In the genomic region with DNA sequence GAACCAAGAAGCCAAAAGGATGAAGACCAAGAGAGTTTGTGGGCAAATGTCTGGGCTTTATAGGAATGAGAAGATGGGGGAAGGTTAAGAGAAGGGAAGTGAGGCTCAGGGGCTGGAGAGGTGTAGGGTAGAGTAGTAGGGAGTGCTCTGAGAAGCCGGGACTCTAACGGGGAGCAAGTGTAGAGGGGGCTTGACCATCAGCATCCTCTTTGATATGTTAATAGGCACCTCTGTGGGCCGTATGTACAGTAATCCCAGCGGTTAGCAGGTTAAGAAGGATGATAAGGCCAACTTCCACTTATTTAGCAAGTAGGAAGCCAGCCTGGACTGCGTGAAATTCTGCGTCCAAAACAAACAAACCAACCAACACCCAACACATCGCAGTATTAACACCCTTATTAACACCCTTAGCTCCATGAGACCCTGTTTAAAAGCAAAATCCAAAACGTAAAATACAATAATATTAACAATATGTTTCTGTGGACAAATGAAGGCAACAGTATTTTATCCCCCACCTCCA, we compare ENCODE assay signal across 8 mouse cellular contexts. TPM values are rescaled to one million over a fixed set of nuclear protein-coding genes. Genes with fewer than 3 reads are reported as not detected.
DNase-seq lines count a peak whose midpoint lies in the region; ATAC-seq and TF ChIP-seq lines count a peak whose summit lies in the region.

No protein-coding gene starts in this region.

- no peaks in the 10 kb centered on the region for H3K36me3 ChIP-seq in liver, adult 2 months (ENCODE audit: control insufficient read depth, insufficient read depth, low read length)
- no peaks in the 10 kb centered on the region for H3K36me3 ChIP-seq in erythroblast, embryonic 14.5 days (ENCODE audit: control insufficient read depth)
- H3K36me3 ChIP-seq in limb, embryonic 13.5 days: peaks cover 5% of the 10 kb centered on the region; the same call in 1 of the 2 replicates
- no peaks in the 10 kb centered on the region for H3K36me3 ChIP-seq in small intestine, adult 2 months (ENCODE audit: control insufficient read depth, insufficient read depth, low read length)

- ATAC-seq in limb, embryonic 13.5 days (ENCODE audit: low FRiP score, low read depth): no peak

- peak overlapping the region; percentile 87 for H3K9ac ChIP-seq in liver, adult 2 months (ENCODE audit: low read depth, low read length)
- peak overlapping the region; percentile 83 for H3K9ac ChIP-seq in limb, embryonic 13.5 days

- H3K4me2 ChIP-seq in limb, embryonic 13.5 days (replicated peaks): peak overlapping the region; percentile 76

- no peak for DNase-seq in liver, adult 2 months (ENCODE audit: extremely low read depth, low read depth, low spot score)
- DNase-seq in liver: no peak
- no peak for DNase-seq in adrenal gland, postnatal 4 days (ENCODE audit: low spot score in 2 of 2)
- no peak for DNase-seq in right cerebral cortex, adult 18-20 months
- no peak for DNase-seq in frontal cortex, postnatal 14 days (ENCODE audit: low spot score in 2 of 2)

- H3K27me3 ChIP-seq in liver, adult 2 months (ENCODE audit: control insufficient read depth, insufficient read depth, low read length): no peaks in the 10 kb centered on the region
- peaks cover 31% of the 10 kb centered on the region for H3K27me3 ChIP-seq in erythroblast, embryonic 14.5 days (ENCODE audit: control insufficient read depth)
- H3K27me3 ChIP-seq in limb, embryonic 13.5 days: no peaks in the 10 kb centered on the region
- H3K27me3 ChIP-seq in small intestine, adult 2 months (ENCODE audit: control insufficient read depth, insufficient read depth, low read length): no peaks in the 10 kb centered on the region

- H3K27ac ChIP-seq in liver, adult 2 months (replicated peaks; ENCODE audit: insufficient read depth, low read depth, low read length): peak overlapping the region; percentile 70; the same call in 1 of the 2 replicates
- peak overlapping the region; percentile 95 for H3K27ac ChIP-seq in limb, embryonic 13.5 days
- H3K27ac ChIP-seq in small intestine, adult 2 months (ENCODE audit: insufficient read depth, low read depth, low read length): peak overlapping the region; percentile 19

- TF ChIP-seq POLR2A in liver, adult 2 months (IDR thresholded peaks at IDR 0.05; ENCODE audit: extremely low read depth, insufficient read depth, low read length): no peak
- no peak for TF ChIP-seq POLR2A in small intestine, adult 2 months (IDR thresholded peaks at IDR 0.05; ENCODE audit: low read depth, low read length)

- peaks cover 11% of the 10 kb centered on the region for H3K4me1 ChIP-seq in liver, adult 2 months (ENCODE audit: control insufficient read depth, insufficient read depth, low read length)
- H3K4me1 ChIP-seq in erythroblast, embryonic 14.5 days (ENCODE audit: control insufficient read depth): peaks cover 30% of the 10 kb centered on the region
- peaks cover 31% of the 10 kb centered on the region for H3K4me1 ChIP-seq in limb, embryonic 13.5 days
- H3K4me1 ChIP-seq in small intestine, adult 2 months (ENCODE audit: control insufficient read depth, insufficient read depth, insufficient read length, low read length): peaks cover 19% of the 10 kb centered on the region; the same call in 1 of the 2 replicates

- TF ChIP-seq CTCF in liver, adult 2 months (IDR thresholded peaks at IDR 0.05; ENCODE audit: low read depth, low read length): no peak
- no peak for TF ChIP-seq CTCF in small intestine, adult 2 months (IDR thresholded peaks at IDR 0.05; ENCODE audit: extremely low read depth, insufficient read length, insufficient replicate concordance, low read depth, low read length)

- peak overlapping the region; percentile 77; the same call in 1 of the 2 replicates for H3K4me3 ChIP-seq in liver, adult 2 months (ENCODE audit: insufficient read depth, low read depth, low read length)
- peak overlapping the region; percentile 59 for H3K4me3 ChIP-seq in erythroblast, embryonic 14.5 days (replicated peaks)
- peak overlapping the region; percentile 56 for H3K4me3 ChIP-seq in limb, embryonic 13.5 days
- H3K4me3 ChIP-seq in small intestine, adult 2 months (ENCODE audit: low read depth, low read length): no peak overlapping the region

- WGBS in liver, adult 2 months: 26% methylated on average over 8 of the region's 8 CpGs
- 13% methylated on average over 8 of the region's 8 CpGs for WGBS in limb, embryonic 13.5 days
- 40% methylated on average over 8 of the region's 8 CpGs for WGBS in small intestine, adult 2 months

- H3K79me2 ChIP-seq in liver, adult 2 months (ENCODE audit: control insufficient read depth, insufficient read depth, low read length): no peaks in the 10 kb centered on the region

- H3K9me3 ChIP-seq in erythroblast, embryonic 14.5 days (ENCODE audit: control insufficient read depth, low read length): no peaks in the 10 kb centered on the region
- no peaks in the 10 kb centered on the region for H3K9me3 ChIP-seq in limb, embryonic 13.5 days

RNA-seq across cellular contexts. Expression of gene Srrm2, which starts 0.5 kb away (rescaled TPM):
- total RNA-seq in liver, adult 2 months (2014; rRNA removed): 33.0 and 46.5 TPM in 2 replicates
- polyA plus RNA-seq in liver, adult 2 months (2012; rRNA removed): 177 and 316 TPM in 2 replicates
- polyA plus RNA-seq in erythroblast, embryonic 14.5 days (2012): 21.7 and 36.5 TPM in 2 replicates
- polyA plus RNA-seq in limb, embryonic 13.5 days (2015; fragmentation: Nextera tagmentation; extraction: Ambion mirVana): 606 and 615 TPM in 2 replicates
- 197 and 439 TPM in 2 replicates for polyA plus RNA-seq in small intestine, adult 2 months (2012; rRNA removed)
- total RNA-seq in adrenal gland, postnatal 4 days (2021): 100 to 1,000 TPM; 855 to 927 TPM

RNA-seq across cellular contexts. Expression of gene Flywch2, which starts 3.9 kb away (rescaled TPM):
- 1.5 and 1.8 TPM in 2 replicates for total RNA-seq in liver, adult 2 months (2014; rRNA removed)
- polyA plus RNA-seq in liver, adult 2 months (2012; rRNA removed): 1.5 and 2.6 TPM in 2 replicates
- 0.06 TPM in 1 of 2 replicates, not detected in the other for polyA plus RNA-seq in erythroblast, embryonic 14.5 days (2012)
- polyA plus RNA-seq in limb, embryonic 13.5 days (2015; fragmentation: Nextera tagmentation; extraction: Ambion mirVana): 68.0 and 70.5 TPM in 2 replicates
- polyA plus RNA-seq in small intestine, adult 2 months (2012; rRNA removed): 6.3 and 6.6 TPM in 2 replicates
- total RNA-seq in adrenal gland, postnatal 4 days (2021): 10 to 100 TPM; 14.0 to 14.4 TPM

RNA-seq across cellular contexts. Expression of gene Flywch1, which starts 18.4 kb away (rescaled TPM):
- total RNA-seq in liver, adult 2 months (2014; rRNA removed): 11.1 and 12.6 TPM in 2 replicates
- 13.8 and 14.2 TPM in 2 replicates for polyA plus RNA-seq in liver, adult 2 months (2012; rRNA removed)
- 1.4 and 2.3 TPM in 2 replicates for polyA plus RNA-seq in erythroblast, embryonic 14.5 days (2012)
- polyA plus RNA-seq in limb, embryonic 13.5 days (2015; fragmentation: Nextera tagmentation; extraction: Ambion mirVana): 103 and 107 TPM in 2 replicates
- polyA plus RNA-seq in small intestine, adult 2 months (2012; rRNA removed): 16.5 and 34.1 TPM in 2 replicates
- 10 to 100 TPM; 60.9 to 62.4 TPM for total RNA-seq in adrenal gland, postnatal 4 days (2021)

RNA-seq across cellular contexts. Expression of gene Elob, which starts 39.1 kb away (rescaled TPM):
- 153 and 187 TPM in 2 replicates for total RNA-seq in liver, adult 2 months (2014; rRNA removed)
- 276 and 336 TPM in 2 replicates for polyA plus RNA-seq in liver, adult 2 months (2012; rRNA removed)
- 109 and 150 TPM in 2 replicates for polyA plus RNA-seq in erythroblast, embryonic 14.5 days (2012)
- 1,219 and 1,256 TPM in 2 replicates for polyA plus RNA-seq in limb, embryonic 13.5 days (2015; fragmentation: Nextera tagmentation; extraction: Ambion mirVana)
- 352 and 591 TPM in 2 replicates for polyA plus RNA-seq in small intestine, adult 2 months (2012; rRNA removed)
- 100 to 1,000 TPM; 364 to 381 TPM for total RNA-seq in adrenal gland, postnatal 4 days (2021)

RNA-seq across cellular contexts. Expression of gene Kremen2, which starts 44.2 kb away (rescaled TPM):
- total RNA-seq in liver, adult 2 months (2014; rRNA removed): not detected in 2 replicates
- polyA plus RNA-seq in liver, adult 2 months (2012; rRNA removed): 0.06 TPM in 1 of 2 replicates, not detected in the other
- 0.02 TPM in 1 of 2 replicates, not detected in the other for polyA plus RNA-seq in erythroblast, embryonic 14.5 days (2012)
- 39.5 and 46.3 TPM in 2 replicates for polyA plus RNA-seq in limb, embryonic 13.5 days (2015; fragmentation: Nextera tagmentation; extraction: Ambion mirVana)
- 1.5 and 2.9 TPM in 2 replicates for polyA plus RNA-seq in small intestine, adult 2 months (2012; rRNA removed)
- under 1 TPM in 1 of 2 experiments, not detected in 1; 0.14 TPM for total RNA-seq in adrenal gland, postnatal 4 days (2021)

Comparison
In these comparisons a context has a peak if more than half of its experiments do, and no peak if none do; other contexts are left out.
1. H3K27ac ChIP-seq: peak in every context shown above with its lines; median percentile 95 in limb, embryonic 13.5 days; 70 in liver, adult 2 months; 19 in small intestine, adult 2 months.